Mouse (Mus musculus): ENCODE data around the gene Ntn1.
A peak's percentile ranks its signal among the peaks of the same experiment; 100 is the strongest.

Ntn1 gene

DNA sequence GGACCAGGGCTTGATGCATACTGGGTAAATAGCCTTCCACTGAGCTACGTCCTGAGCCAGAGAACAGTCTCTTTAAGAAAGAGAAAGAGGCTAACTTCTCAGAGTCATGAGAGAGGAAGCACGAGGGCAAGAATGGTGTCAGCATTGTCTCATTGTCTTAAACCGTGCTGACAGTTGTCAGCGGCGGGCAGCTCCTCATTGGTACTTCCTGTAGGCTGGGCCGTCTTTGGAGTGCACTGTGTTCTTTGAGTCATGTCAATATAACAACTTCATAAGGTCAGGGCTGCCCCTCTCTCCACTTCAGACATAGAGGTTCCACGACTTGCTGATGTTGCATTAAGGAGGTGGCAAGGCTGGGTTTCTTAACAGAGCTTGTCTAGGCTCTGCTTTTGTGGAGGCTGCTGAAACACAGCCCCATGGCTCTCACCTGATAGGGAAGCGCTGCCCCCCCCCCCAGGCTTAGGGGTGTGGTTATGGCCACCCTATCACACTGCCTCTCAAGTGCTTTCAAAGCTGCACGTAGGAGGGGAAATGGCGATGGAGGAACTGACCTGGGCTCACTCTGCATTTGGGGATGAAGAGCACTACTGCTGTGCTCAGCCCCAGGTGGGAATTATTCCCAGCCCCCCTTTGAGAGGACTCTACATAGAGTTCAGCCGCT lies 6.8 kb upstream of the Ntn1 start:
- DNase-seq (ENCODE audit: low spot score in 2 of 2): no peak

DNA sequence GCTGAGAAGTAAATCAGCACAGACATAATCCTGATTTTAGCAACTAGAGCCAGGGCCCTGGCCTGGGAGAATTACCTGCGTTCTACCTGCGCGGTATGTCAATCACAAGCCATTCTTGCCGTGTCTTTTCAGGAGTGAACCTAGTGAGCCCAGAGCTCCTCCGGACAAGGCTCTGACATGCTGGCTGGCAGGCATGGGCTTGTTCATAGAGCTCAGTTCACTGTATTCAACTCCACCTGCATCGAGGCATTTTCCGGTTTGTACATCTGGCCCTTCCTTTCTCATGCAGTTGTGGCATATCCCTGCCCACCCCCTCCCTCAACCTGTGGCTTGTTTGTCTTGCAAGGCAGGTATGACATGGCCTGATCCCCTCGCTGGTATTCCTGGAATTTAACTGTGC lies 5.0 kb upstream of the Ntn1 start:
- no peak for DNase-seq (ENCODE audit: low spot score in 2 of 2)

DNA sequence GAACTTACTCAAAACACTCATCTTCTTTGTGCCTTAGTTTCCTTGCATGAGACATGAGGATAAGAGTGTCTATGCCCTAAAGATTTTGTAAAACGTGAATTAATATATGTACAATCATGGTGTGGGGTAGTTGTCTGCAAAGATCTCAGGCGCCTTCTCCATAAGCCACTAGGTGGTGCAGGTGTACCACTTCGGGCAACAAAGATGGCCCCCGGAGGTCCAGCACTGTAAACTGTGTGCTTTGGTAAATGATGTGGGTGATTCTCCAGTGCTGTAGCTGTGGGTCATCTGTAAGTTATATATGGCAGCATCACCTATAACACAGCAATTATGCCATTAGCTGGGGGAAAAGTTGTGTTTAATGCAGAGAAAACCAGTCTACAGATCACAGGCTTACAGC lies 3.6 kb upstream of the Ntn1 start:
- DNase-seq (ENCODE audit: low spot score in 2 of 2): no peak

DNA sequence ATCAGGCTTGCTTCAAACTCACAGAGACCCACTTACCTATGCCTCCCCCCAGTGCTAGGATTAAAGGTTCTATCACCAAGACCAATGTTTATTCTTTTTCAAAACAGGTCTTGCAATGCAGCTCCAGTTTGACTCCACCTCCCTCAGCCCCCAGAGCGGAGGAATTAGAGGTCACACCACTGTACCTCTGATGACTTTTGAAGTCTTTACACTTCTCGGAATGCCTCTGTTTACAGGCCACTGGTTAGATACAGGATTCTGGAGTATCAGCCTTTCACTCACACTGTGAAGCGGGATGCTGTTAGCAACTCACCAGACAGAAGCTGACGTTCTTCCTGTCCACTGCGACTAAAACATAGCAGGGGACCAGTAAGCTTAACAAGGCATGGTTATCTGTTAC lies 805 bp upstream of the Ntn1 start:
- DNase-seq (ENCODE audit: low spot score in 2 of 2): no peak

DNA sequence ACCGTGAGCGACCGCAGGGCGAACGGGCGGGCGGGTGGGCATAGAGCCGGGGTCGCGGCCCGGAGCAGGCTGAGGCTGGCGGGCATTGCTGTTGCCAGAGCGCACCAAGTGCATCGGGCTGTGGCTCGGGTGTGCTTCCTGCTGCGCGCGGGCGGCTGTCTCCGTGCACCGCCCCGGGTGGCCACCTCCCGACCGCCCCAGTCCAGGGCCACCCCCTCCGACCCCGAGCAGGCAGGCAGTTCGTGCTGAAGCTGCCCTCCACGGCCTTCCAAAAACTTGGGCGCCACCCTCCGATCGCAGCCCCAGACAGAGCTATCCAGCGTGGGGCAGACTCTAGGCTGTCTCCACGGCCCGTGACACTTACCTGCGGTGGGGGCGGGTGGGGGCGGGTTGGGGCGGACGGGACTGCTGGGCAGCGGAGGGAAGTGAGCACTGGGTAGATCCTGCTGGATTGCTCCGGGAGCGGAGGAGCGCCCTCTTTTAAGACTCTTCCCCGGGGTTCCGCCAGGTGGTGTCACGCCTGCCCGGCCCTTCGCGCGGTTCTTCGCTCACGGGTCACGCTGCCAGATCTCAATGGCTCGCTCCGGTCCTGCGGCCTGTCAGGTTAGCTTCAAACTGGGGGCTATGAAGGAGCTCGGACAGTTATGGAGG lies 477 bp downstream of the Ntn1 start:
- peak in 1 of 2 experiments; percentile 26 for DNase-seq (ENCODE audit: low spot score in 2 of 2)

DNA sequence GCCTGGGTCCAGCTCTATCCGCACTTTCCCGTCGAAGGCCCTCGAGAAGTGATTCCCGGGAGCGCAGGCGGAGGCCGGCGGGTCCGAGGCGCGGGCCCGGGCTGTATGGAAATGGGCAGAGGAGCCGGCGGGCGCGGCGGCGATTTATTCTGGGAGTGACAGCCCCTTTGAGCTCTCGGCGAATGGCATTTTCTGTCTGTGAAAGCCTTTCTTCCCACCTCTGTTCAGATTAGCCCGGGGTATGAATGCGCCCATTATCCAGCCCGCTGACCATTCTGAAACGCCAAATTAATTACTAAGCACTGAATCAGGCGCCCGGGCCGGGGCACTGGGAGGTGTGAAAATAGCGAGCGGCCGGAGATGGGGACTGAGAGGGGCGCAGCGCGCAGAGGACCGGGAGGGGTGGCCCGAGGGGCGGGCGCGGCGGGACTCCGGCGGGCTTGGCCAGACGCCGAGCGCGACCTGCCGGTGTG lies 1.0 kb downstream of the Ntn1 start:
- peak in 1 of 2 experiments; percentile 28 for DNase-seq (ENCODE audit: low spot score in 2 of 2)

DNA sequence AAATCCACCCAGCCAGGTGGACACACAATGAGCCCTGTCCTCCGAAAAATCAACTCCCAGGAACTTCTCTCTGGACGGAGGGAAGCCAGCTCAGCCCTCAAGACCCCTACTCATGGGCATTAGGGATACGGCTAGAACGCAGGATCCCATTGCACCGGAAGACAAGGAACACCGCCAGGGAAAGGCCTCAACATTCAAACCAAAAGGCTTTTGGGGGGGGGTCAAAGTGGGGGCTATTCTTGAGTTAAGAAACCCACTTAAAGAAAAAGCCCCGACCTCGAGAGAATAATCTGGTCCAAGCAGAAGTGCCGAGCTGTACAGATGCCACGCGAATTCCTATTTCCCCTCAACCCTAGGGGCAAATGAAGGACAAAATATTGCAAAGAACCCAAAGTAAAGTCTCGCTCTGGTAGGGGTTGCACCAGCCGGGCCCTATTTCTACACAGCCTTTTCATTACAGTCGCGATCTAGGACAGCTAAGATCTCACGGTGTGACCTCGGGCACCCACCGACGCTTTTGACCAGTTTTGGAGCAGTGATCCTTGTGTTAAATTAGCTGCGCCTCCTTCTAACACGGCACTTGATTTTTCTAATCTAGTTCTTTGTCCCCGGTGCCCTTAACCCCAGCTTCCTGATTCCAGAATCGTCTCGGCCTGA lies 1.6 kb downstream of the Ntn1 start:
- no peak for DNase-seq (ENCODE audit: low spot score in 2 of 2)

DNA sequence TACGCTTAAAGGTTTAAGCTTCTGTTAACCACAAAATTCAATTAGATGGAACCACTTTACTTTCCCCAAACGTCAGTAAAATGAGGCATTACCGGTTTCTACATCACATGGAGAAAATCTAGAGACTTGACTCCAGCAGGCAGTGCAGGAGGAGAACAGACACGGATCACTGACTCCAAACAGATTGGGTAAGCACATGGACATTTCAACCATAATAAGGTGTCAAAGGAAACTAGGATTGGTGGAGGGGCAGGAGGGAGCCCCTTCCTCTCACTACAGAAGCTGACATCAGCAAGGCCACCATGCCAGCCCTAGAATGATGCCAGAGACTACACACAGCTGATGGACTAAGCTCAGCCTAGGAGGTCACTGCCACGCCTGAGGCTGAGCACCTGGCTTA lies 5.1 kb downstream of the Ntn1 start:
- DNase-seq (ENCODE audit: low spot score in 2 of 2): no peak

DNA sequence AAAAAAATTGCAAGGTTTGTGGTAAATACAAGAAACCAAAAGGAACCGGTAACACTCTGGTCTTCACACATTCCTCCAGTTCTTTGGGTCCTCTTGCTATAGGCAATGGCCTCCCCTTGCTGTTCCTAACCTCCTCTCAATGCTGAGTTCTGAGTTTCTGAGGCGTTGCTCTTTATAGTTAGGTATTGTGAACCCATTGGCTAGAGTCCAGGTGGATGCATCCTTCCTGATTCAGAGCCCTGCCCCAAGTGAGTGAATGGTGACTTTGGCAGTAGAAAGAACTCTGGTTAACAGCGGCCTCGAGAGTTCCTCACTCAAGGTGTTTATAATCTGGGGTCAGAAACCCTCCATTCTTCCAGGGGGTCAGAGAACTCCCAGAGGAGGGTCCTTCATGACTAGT lies 5.9 kb downstream of the Ntn1 start:
- DNase-seq (ENCODE audit: low spot score in 2 of 2): no peak

DNA sequence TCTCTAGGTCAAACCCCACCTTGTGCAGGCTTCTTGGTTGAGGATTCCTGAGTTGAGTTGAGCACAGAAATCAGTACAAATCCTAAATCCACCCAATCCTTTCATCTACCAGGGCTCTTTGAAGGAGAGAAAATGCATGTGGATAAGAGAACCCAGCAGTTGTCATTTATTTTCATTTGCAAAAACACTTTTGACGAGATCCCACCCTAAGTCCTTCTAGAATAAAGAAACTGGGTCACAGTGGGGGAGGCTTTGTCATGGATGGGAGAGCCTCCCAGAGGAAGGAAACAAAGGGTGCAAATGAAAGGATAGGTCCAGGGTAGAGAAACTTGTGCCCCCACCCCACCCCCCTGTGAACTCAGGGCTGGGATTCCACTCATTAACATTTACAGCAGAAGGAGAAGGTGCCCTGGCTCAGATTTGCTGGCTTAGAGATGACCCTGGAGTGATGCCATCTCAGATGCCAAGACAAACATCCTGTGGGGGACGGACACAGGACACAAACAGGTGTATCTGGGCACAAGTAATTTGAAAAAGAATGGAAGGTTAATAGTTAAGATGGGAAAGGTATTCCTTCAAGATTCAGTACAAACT lies 6.6 kb downstream of the Ntn1 start:
- DNase-seq (ENCODE audit: low spot score in 2 of 2): no peak

DNA sequence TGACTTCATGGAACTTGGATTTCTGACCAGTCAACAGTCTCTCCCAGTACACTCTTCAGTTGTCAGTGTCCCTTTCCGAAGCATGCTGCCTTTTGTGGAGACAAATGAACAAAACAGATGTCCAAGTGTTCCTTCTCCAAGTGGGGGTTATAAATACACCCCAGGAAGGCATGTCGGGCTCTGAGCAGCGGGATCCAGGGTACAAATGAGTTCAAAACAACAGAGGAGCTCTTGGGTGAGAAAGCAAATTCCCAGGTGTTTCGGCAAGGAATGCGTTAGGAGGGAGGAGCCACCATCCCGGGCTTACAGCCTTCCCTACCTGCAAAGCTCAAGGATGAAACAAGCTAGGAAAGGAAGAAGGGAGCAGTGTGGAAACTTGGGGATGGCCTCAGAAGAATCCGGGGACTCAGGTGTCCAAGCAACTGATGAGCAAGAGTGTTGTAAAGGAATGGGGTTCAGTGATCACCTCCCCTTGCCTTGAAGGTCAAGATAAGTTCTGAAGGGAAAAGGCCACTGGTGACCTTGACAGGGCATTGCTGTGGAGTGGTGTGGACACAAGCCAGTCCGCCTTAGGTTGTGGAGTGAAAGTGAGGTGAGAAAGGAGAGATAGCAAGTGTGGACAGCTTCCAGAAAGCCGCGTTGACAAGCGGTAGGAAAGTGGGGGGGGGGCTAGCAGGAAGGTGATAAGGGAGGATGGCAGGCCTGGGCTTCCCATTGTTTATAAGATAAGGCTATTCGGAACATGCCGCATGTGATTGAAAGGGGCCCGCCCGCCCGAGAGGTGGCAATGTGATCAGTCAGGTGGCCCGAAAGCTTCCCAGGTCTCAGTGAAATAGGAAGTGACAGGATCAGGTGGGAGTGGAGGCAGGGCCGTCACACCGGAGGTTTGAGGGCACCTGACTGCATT lies 10.0 kb downstream of the Ntn1 start:
- no peak for DNase-seq (ENCODE audit: low spot score in 2 of 2)

DNA sequence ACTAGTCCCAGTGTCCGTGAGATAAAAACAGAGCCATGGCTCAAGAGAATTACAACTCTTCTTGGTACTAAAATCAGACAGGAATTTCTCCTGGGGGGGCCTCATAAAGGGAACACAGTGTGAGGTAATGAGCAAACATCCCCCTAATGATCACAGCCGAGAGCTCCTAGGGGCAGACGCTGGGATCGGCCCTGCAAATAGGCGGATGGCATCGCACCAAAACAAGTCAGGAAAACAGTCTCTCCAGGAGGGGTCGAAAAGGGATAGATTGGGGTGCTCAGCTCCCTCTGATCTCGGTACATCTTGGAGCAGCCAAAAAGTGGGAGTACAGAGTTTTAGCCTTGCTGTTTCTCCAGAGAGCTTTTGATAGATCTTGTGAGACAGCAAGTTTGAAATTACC lies 11.0 kb downstream of the Ntn1 start:
- no peak for DNase-seq (ENCODE audit: low spot score in 2 of 2)

DNA sequence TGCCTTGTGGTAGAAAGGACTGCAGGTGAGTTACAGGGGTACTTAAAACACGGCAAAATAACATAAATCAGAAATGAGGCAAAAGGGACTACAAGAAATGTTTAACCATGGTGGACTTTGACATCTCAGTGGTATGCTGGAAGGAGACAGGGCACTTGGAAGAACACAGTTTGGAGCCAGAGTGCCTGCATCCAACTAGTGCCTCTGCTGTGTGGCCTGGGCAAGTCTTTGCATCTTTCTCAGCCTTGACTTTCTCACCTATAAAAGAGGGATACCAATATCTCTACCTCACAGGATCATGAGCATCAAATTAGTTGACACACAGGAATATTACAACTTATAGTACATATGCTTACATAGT lies 12.0 kb downstream of the Ntn1 start:
- no peak for DNase-seq (ENCODE audit: low spot score in 2 of 2)

DNA sequence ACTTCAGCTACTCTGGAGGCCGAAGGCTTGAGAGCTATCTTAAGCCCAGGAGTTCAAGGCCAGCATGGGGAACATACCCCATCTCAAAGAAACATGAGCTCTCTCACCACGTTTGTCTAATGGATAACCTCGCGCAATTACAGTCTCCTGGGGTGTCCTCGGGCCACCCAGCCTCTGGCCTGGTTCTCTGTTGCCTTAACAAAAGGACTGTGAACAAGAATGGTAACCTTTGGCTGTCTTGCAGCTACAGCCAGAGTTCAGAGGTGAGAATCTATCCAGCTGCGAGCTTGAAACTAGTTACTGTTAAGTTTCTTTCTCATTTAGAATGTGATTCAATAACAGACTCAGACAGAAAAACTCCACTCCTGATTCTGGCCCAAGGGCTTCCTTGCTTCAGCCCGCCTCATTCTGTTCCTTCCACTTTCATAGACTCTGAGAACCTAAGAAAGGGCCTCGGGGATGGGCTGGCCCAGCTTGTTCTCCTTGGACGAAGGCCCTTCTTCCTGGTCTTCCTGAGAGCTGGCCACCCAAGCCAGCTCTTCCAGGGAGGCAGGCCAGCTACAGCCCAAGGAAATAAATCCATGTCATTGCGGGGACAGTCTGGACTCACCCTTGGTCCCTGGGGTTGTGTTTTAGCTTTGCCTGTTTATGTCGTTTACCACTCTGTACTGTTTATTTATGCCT lies 12.5 kb downstream of the Ntn1 start:
- no peak for DNase-seq (ENCODE audit: low spot score in 2 of 2)

DNA sequence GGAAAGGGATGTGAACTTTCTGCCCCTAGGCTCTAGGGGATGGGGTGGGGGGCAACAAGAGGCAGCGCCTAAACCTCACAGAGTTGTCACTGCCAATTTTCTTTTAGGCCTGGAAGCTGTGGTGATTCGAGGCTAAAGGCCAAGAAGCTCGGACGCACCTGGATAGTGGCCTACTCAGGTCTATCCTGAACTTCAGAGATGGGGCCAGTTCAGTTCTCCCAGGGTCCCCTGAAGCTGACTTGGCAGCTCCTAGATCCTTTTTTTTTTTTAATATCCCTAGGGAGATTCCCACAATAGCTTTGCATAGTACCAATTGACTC lies 13.2 kb downstream of the Ntn1 start:
- no peak for DNase-seq (ENCODE audit: low spot score in 2 of 2)

DNA sequence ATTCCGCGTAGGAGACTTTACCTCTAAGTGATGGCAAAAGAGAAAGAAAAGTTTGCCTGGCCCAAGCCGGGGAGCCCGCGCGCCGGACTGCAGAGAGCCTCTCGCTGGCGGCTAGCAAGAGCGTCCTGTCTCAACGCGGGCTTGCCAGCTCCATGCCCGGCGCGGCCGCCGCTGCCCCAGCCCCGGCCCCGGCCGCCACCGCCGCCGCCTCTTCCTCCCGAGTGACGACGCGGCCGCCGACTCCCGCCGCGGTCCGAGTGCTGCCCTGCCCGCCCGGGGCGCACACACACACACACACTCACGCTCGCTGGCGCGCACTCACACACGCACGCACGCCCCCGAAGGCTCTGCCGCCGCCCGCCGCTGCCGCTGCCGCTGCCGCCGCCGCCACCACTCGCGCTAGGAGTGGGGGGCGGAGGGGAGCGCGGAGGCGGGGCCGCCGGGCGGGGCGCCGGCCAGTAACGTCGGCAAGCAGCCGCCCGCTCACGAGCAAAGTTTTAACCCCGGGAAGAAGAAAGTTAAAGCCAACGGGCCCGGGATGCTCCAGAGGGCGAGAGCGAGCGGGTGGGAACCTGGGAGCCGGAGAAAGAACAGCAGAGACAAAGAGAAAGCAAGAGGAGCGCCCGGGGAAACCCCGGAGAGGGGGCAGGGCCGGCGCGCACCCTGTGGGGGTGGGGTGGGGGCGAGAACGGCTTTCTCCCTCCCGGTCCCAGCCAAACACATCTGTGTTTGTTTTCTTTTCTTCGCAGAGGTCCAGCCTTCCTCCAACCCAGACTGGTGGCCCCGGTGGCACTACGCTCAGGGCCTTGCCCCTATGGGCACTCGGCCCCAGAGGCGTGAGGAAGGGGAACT lies 13.8 kb downstream of the Ntn1 start:
- DNase-seq (ENCODE audit: low spot score in 2 of 2): peak in 1 of 2 experiments; percentile 41

DNA sequence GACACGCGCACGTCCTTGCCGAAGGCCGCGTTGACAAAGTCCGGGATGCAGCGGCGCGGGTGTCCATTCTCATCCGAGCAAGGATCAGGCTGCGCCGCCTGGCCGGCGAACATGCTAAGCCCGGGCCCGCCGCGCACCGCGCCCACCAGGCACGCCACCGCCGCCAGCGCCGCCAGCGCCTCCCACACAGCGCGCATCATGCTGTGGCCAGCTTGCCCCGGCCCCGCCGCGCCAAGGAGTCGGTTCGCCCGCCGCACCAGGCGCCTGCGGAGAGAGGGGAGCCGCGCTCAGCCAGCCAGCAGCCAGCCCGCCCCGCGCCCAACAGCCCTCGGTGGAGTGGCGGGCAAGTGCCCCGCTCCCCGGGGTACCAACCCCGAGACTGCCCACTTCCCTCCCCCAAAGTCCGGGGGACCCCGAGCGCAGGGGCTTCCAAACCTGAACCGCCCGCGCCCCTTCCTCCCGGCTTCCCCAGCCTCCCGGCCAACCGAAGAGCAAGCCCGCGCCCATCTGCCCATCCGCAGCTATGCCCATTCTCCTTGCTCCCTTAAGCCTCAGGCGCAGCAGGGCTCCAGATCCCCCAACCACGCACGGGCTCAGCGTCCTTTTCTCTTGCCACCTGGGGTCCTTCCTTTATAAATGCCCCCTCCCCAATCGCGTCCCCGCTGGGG lies 14.6 kb downstream of the Ntn1 start:
- peak in 1 of 2 experiments; percentile 25 for DNase-seq (ENCODE audit: low spot score in 2 of 2)

DNA sequence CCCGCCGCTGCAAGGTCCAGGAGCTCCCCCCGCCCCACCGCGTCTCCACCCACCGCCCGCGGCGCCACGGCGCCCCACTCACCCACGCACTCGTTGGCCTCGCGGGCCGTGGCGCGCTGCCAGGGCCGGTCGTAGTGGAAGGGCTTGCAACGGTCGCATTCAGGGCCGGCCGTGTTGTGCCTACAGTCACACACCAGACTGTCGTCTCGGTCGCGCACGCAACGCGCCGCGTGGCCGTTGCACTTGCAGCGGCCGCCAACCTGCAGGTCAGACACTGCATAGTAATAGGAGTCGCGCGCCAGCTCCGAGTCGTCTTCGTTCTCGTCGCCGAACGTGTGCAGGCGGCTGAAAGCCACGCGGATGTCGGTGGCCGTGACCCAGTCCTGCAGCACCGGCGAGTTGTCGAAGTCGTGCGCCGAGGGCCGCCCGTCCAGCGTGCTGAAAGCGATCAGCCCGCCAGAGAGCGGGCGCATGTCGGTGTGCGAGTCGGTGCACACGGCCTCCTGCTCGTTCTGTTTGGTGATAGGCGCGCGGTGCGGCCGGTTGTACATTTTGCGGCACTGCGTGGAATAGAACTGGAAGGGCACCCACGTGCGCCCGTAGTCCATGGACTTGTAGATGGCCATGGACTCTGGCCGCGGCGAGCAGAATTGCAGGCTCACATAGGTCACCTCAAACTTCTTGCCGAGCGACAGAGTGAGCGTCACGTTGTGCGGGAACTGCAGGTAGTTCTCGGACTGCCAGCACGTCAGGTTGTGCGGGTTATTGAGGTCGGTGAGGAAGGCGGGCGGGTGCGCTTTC lies 15.4 kb downstream of the Ntn1 start:
- peak in 1 of 2 experiments; percentile 34 for DNase-seq (ENCODE audit: low spot score in 2 of 2)

DNA sequence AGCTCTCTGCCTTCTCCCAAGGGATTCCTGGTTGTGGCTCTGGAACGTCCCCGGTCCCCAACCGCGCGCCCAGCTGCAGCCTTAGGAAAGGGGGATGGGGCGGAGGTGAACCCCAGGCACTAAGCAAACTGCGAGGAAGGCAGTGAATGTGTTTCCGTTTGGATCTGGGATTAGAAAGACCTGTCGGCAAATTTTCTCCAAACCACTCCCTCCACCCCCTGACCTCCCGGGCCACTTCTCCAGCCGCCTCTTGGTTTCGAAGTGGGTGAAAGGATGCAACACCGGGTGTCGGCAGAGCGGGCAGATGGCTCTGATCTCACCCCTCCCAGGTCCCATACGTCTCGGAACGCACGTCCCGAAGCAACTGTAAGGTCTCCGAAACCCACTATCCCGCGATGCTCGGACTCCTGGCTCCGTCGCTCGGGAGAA lies 16.0 kb downstream of the Ntn1 start:
- DNase-seq (ENCODE audit: low spot score in 2 of 2): no peak

Data from frontal cortex, postnatal 10 days (tissue).